Comparison of ENCODE assay signal across 21 mouse cellular contexts in the genomic region with DNA sequence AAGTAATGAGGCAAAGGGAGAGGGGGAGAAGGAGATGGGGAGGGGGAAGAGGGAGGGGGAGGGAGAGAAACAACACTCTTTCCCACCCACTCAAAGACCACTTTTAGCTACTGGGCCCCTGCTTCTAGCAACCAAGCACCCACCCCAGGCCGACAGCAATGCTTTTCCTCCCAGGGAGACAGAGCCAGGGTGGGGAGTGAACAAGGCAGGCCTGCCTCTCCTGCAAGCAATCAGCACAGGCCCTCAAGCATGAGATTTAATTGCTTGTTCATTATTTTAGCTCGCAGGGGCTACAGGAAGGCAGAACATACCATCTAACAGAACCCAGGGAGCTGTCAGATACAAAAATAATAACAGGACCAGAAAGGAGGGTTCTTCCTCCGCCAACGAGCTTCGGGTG.
DNase-seq lines count a peak whose midpoint lies in the region; ATAC-seq and TF ChIP-seq lines count a peak whose summit lies in the region.
"Had no signal": no experiment of that assay in that cellular context is flagged by ENCODE, and none has a peak within 500 bp of the region (broad histone marks: within the 10 kb centered on the region; RNA-seq: fewer than 3 reads in every experiment).

No protein-coding gene starts in this region.

- no peaks in the 10 kb centered on the region for H3K9me3 ChIP-seq in hindbrain, embryonic 13.5 days
- no peaks in the 10 kb centered on the region for H3K9me3 ChIP-seq in hindbrain, postnatal 0 days (ENCODE audit: low read length)
- H3K9me3 ChIP-seq in neural tube, embryonic 13.5 days, result no peaks in the 10 kb centered on the region
- H3K9me3 ChIP-seq in neural tube, embryonic 15.5 days (replicated peaks), result no peaks in the 10 kb centered on the region
- H3K9me3 ChIP-seq: forebrain, embryonic 13.5 days; heart, embryonic 10.5 days; hindbrain, embryonic 10.5 days; hindbrain, embryonic 15.5 days had no signal

- H3K4me3 ChIP-seq in hindbrain, embryonic 13.5 days, result no peak overlapping the region
- no peak overlapping the region for H3K4me3 ChIP-seq in hindbrain, postnatal 0 days (ENCODE audit: low read length)
- H3K4me3 ChIP-seq in neural tube, embryonic 13.5 days, result no peak overlapping the region
- H3K4me3 ChIP-seq in neural tube, embryonic 15.5 days (replicated peaks), result no peak overlapping the region
- H3K4me3 ChIP-seq: forebrain, embryonic 13.5 days; heart, embryonic 10.5 days; hindbrain, embryonic 10.5 days; hindbrain, embryonic 15.5 days had no signal

- ATAC-seq in hindbrain, embryonic 13.5 days (ENCODE audit: low FRiP score), result no peak
- no peak for ATAC-seq in hindbrain, postnatal 0 days
- peak; percentile 72; the same call in 1 of the 2 replicates for ATAC-seq in neural tube, embryonic 13.5 days (ENCODE audit: low read depth)
- ATAC-seq in neural tube, embryonic 15.5 days (ENCODE audit: low FRiP score), result 0 out of 2 replicates have a peak, but pooled peaks have one; percentile 50
- ATAC-seq: forebrain, embryonic 13.5 days; inflammation-experienced regulatory T-cells, adult 6 months; Patski had no signal

- H3K27ac ChIP-seq in hindbrain, embryonic 13.5 days, result peak overlapping the region; percentile 35; the same call in 1 of the 2 replicates
- no peak overlapping the region for H3K27ac ChIP-seq in hindbrain, postnatal 0 days
- peak overlapping the region; percentile 64 for H3K27ac ChIP-seq in neural tube, embryonic 13.5 days (replicated peaks)
- no peak overlapping the region for H3K27ac ChIP-seq in neural tube, embryonic 15.5 days (replicated peaks)
- H3K27ac ChIP-seq: forebrain, embryonic 13.5 days; heart, embryonic 10.5 days; hindbrain, embryonic 10.5 days; hindbrain, embryonic 15.5 days had no signal

- H3K36me3 ChIP-seq in hindbrain, embryonic 13.5 days, result no peaks in the 10 kb centered on the region
- H3K36me3 ChIP-seq in hindbrain, postnatal 0 days (ENCODE audit: insufficient read depth, low read length), result no peaks in the 10 kb centered on the region
- H3K36me3 ChIP-seq in neural tube, embryonic 13.5 days, result no peaks in the 10 kb centered on the region
- no peaks in the 10 kb centered on the region for H3K36me3 ChIP-seq in neural tube, embryonic 15.5 days
- H3K36me3 ChIP-seq: heart, embryonic 10.5 days; hindbrain, embryonic 10.5 days; hindbrain, embryonic 15.5 days had no signal

- no peak for TF ChIP-seq CTCF in hindbrain, postnatal 0 days (IDR thresholded peaks at IDR 0.05; ENCODE audit: low read depth)

- no peak for DNase-seq in hindbrain, postnatal 0 days (ENCODE audit: low spot score)
- no peak for DNase-seq in neural tube, embryonic 10.5 days (ENCODE audit: extremely low spot score, low spot score)
- no peak for DNase-seq in adrenal gland, postnatal 25 days
- no peak for DNase-seq in cerebellum, postnatal 4 days (ENCODE audit: low spot score in 2 of 2)
- DNase-seq: adrenal gland, adult 2 months; adrenal gland, postnatal 36 days; cerebellum, adult 11-12 months; cerebellum, adult 9-10 months; cerebellum, postnatal 25 days; gastrocnemius, postnatal 10 days; heart, adult 18-20 months had no signal

- H3K4me2 ChIP-seq in hindbrain, embryonic 13.5 days, result no peak overlapping the region
- no peak overlapping the region for H3K4me2 ChIP-seq in hindbrain, postnatal 0 days (ENCODE audit: low read depth, low read length)
- H3K4me2 ChIP-seq in neural tube, embryonic 13.5 days, result no peak overlapping the region
- H3K4me2 ChIP-seq in neural tube, embryonic 15.5 days, result no peak overlapping the region
- H3K4me2 ChIP-seq: forebrain, embryonic 13.5 days; hindbrain, embryonic 15.5 days had no signal

- H3K4me1 ChIP-seq in hindbrain, embryonic 13.5 days (replicated peaks), result no peaks in the 10 kb centered on the region; the same call in 1 of the 2 replicates
- H3K4me1 ChIP-seq in hindbrain, postnatal 0 days (ENCODE audit: insufficient read depth, low read length), result no peaks in the 10 kb centered on the region
- H3K4me1 ChIP-seq in neural tube, embryonic 13.5 days (replicated peaks), result 0 out of 2 replicates have a peak, but pooled peaks cover 14% of the 10 kb centered on the region
- peaks cover 3% of the 10 kb centered on the region for H3K4me1 ChIP-seq in neural tube, embryonic 15.5 days
- H3K4me1 ChIP-seq: forebrain, embryonic 13.5 days; hindbrain, embryonic 10.5 days; hindbrain, embryonic 15.5 days had no signal

- H3K27me3 ChIP-seq in hindbrain, embryonic 13.5 days, result no peaks in the 10 kb centered on the region
- no peaks in the 10 kb centered on the region for H3K27me3 ChIP-seq in hindbrain, postnatal 0 days (ENCODE audit: insufficient read depth, low read length)
- no peaks in the 10 kb centered on the region for H3K27me3 ChIP-seq in neural tube, embryonic 13.5 days
- H3K27me3 ChIP-seq in neural tube, embryonic 15.5 days (replicated peaks), result no peaks in the 10 kb centered on the region
- H3K27me3 ChIP-seq: CH12.LX; forebrain, embryonic 13.5 days; hindbrain, embryonic 15.5 days had no signal

- WGBS in hindbrain, embryonic 13.5 days, result 56% methylated on average over 5 of the region's 5 CpGs
- WGBS in hindbrain, postnatal 0 days, result 55% methylated on average over 5 of the region's 5 CpGs
- WGBS in neural tube, embryonic 13.5 days, result 41% methylated on average over 5 of the region's 5 CpGs
- 41% methylated on average over 5 of the region's 5 CpGs for WGBS in neural tube, embryonic 15.5 days

- no peak overlapping the region for H3K9ac ChIP-seq in hindbrain, embryonic 13.5 days
- H3K9ac ChIP-seq in hindbrain, postnatal 0 days (replicated peaks; ENCODE audit: low read length), result no peak overlapping the region
- H3K9ac ChIP-seq in neural tube, embryonic 13.5 days, result no peak overlapping the region
- no peak overlapping the region for H3K9ac ChIP-seq in neural tube, embryonic 15.5 days (replicated peaks)
- H3K9ac ChIP-seq: forebrain, embryonic 13.5 days; hindbrain, embryonic 15.5 days had no signal

Comparison
In these comparisons a context has a peak if more than half of its experiments do, and no peak if none do; other contexts are left out.
1. H3K27ac ChIP-seq: peak in hindbrain, embryonic 13.5 days (single experiment) and neural tube, embryonic 13.5 days (single experiment); none in hindbrain, postnatal 0 days (single experiment) and neural tube, embryonic 15.5 days (single experiment).
2. ATAC-seq: peak in neural tube, embryonic 13.5 days (single experiment) and neural tube, embryonic 15.5 days (single experiment); none in hindbrain, embryonic 13.5 days (single experiment) and hindbrain, postnatal 0 days (single experiment).